Mouse (Mus musculus): Measurements from ENCODE around the gene Tacc3. TPM values are rescaled to one million over a fixed set of nuclear protein-coding genes. Genes with fewer than 3 reads are reported as not detected.
A peak's percentile ranks its signal among the peaks of the same experiment; 100 is the strongest.

Tacc3 gene
- polyA plus RNA-seq, 2 experiments, result 69.1 to 138 TPM

- ATAC-seq (ENCODE audit: insufficient read depth), result no peak
Observed at GRCm38 (mm10) chr5:33709037-33709436, 51.1 kb downstream of the Tacc3 start.

GRCm38 (mm10) chr5:33712550-33712949 lies 54.6 kb downstream of the Tacc3 start:
- H3K4me3 ChIP-seq (ENCODE audit: insufficient read depth in 1 of 2, low read depth in 2 of 2, low read length in 2 of 2), result no peak overlapping the region
- no peak overlapping the region for H3K9ac ChIP-seq (replicated peaks)
- ATAC-seq (ENCODE audit: insufficient read depth) (no peak), DNase-seq (ENCODE audit: low read depth in 3 of 3, low spot score in 3 of 3) (no peak)
- H3K9me3 ChIP-seq (ENCODE audit: control insufficient read depth, low read length), result no peaks in the 10 kb centered on the region
- 44% methylated on average over 2 of the region's 2 CpGs for WGBS (ENCODE audit: insufficient replicate concordance)
- no peaks in the 10 kb centered on the region for H3K36me3 ChIP-seq (replicated peaks; ENCODE audit: control insufficient read depth, insufficient read depth, low read depth)
- TF ChIP-seq CTCF (IDR thresholded peaks at IDR 0.05; ENCODE audit: low read depth) (no peak), EP300 (IDR thresholded peaks at IDR 0.05; ENCODE audit: low read depth) (no peak)
- H3K27ac ChIP-seq, result no peak overlapping the region
- H3K4me2 ChIP-seq (ENCODE audit: low read depth), result no peak overlapping the region
- H3K4me1 ChIP-seq (replicated peaks; ENCODE audit: control insufficient read depth in 2 of 2, insufficient read depth in 2 of 2, low read length in 1 of 2), result no peaks in the 10 kb centered on the region
- no peaks in the 10 kb centered on the region for H3K27me3 ChIP-seq (ENCODE audit: control insufficient read depth, insufficient read depth, low read length)

More at GRCm38 (mm10) chr5:33709037-33709436, 51.1 kb downstream of the Tacc3 start:
- TF ChIP-seq EP300 (IDR thresholded peaks at IDR 0.05; ENCODE audit: low read depth), result no peak
- TF ChIP-seq CTCF (IDR thresholded peaks at IDR 0.05; ENCODE audit: low read depth), result no peak
- Histone ChIP-seq H3K27me3 (ENCODE audit: control insufficient read depth, insufficient read depth, low read length) (no peaks in the 10 kb centered on the region), H3K4me2 (ENCODE audit: low read depth) (no peak overlapping the region), H3K4me3 (ENCODE audit: insufficient read depth in 1 of 2, low read depth in 2 of 2, low read length in 2 of 2) (no peak overlapping the region), H3K9ac (replicated peaks) (no peak overlapping the region), H3K9me3 (ENCODE audit: control insufficient read depth, low read length) (no peaks in the 10 kb centered on the region), H3K27ac (no peak overlapping the region), H3K4me1 (replicated peaks; ENCODE audit: control insufficient read depth in 2 of 2, insufficient read depth in 2 of 2, low read length in 1 of 2) (peaks cover 0 to 9% of the 10 kb centered on the region in 2 experiments; a peak in 2 of 4 replicates), H3K36me3 (replicated peaks; ENCODE audit: control insufficient read depth, insufficient read depth, low read depth) (no peaks in the 10 kb centered on the region)
- WGBS (ENCODE audit: insufficient replicate concordance), result 56% methylated on average over 2 of the region's 2 CpGs
- no peak for DNase-seq (ENCODE audit: low read depth in 3 of 3, low spot score in 3 of 3)

DNA sequence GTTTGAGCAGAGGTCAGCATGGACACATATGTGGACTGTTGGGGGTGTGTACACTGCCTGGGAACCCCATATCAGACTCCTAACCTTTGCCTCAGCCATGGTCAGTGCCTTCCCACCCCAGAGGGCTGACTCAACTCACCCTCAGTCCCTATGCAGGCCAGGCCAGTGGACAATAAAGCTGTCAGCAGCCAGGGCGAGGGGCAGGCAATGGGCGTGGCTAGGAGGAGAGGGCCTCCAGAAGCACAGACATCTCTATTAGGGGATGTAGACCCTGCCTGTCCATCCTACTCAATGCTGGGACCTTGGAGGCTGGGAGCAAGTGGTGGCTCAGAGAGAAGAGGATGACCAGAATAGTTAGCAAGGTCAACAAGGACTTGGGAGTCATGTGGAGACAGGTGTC lies 57.3 kb downstream of the Tacc3 start:
- no peak for DNase-seq (ENCODE audit: low read depth in 3 of 3, low spot score in 3 of 3)
- WGBS (ENCODE audit: insufficient replicate concordance), result 53% methylated on average over 2 of the region's 2 CpGs
- ATAC-seq (ENCODE audit: insufficient read depth), result no peak
- no peak for TF ChIP-seq CTCF (IDR thresholded peaks at IDR 0.05; ENCODE audit: low read depth)
- no peak for TF ChIP-seq EP300 (IDR thresholded peaks at IDR 0.05; ENCODE audit: low read depth)
- H3K9me3 ChIP-seq (ENCODE audit: control insufficient read depth, low read length), result no peaks in the 10 kb centered on the region
- H3K4me1 ChIP-seq (replicated peaks; ENCODE audit: control insufficient read depth in 2 of 2, insufficient read depth in 2 of 2, low read length in 1 of 2), result no peaks in the 10 kb centered on the region
- H3K4me2 ChIP-seq (ENCODE audit: low read depth), result no peak overlapping the region
- no peaks in the 10 kb centered on the region for H3K36me3 ChIP-seq (replicated peaks; ENCODE audit: control insufficient read depth, insufficient read depth, low read depth)
- no peak overlapping the region for H3K9ac ChIP-seq (replicated peaks)
- H3K27ac ChIP-seq, result no peak overlapping the region
- H3K4me3 ChIP-seq (ENCODE audit: insufficient read depth in 1 of 2, low read depth in 2 of 2, low read length in 2 of 2), result no peak overlapping the region
- no peaks in the 10 kb centered on the region; the same call in 1 of the 2 replicates for H3K27me3 ChIP-seq (ENCODE audit: control insufficient read depth, insufficient read depth, low read length)

DNA sequence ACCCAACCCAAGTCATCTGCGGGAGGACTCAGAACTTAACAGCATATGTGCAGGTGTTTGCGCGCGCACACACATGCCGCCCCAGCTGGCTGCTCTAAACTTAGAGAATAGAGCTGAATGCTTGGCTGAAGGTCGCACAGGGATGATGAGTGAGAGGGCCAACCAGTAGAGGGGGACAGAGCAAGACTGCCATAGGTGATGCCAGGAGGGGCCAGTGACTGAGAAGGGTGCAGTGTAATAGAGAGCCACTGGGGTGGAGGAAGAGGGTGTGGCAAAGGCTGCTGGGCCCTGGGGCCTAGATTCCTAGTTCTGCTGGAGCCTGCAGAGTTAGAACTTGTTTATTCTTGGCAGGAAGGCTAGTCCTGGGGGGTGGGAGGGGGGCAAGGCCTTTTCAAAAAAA lies 58.5 kb downstream of the Tacc3 start:
- Histone ChIP-seq H3K9me3 (ENCODE audit: control insufficient read depth, low read length) (no peaks in the 10 kb centered on the region), H3K4me3 (ENCODE audit: insufficient read depth in 1 of 2, low read depth in 2 of 2, low read length in 2 of 2) (no peak overlapping the region), H3K4me2 (ENCODE audit: low read depth) (no peak overlapping the region), H3K36me3 (replicated peaks; ENCODE audit: control insufficient read depth, insufficient read depth, low read depth) (no peaks in the 10 kb centered on the region), H3K9ac (replicated peaks) (no peak overlapping the region), H3K27me3 (ENCODE audit: control insufficient read depth, insufficient read depth, low read length) (peaks cover 7% of the 10 kb centered on the region), H3K27ac (no peak overlapping the region), H3K4me1 (replicated peaks; ENCODE audit: control insufficient read depth in 2 of 2, insufficient read depth in 2 of 2, low read length in 1 of 2) (peaks cover 0 to 5% of the 10 kb centered on the region in 2 experiments; a peak in 2 of 4 replicates)
- no peak for DNase-seq (ENCODE audit: low read depth in 3 of 3, low spot score in 3 of 3)
- no peak for TF ChIP-seq EP300 (IDR thresholded peaks at IDR 0.05; ENCODE audit: low read depth)
- TF ChIP-seq CTCF (IDR thresholded peaks at IDR 0.05; ENCODE audit: low read depth), result peak; percentile 20
- WGBS (ENCODE audit: insufficient replicate concordance), result 74% methylated on average over 6 of the region's 6 CpGs
- ATAC-seq (ENCODE audit: insufficient read depth), result no peak

GRCm38 (mm10) chr5:33718460-33718859 lies 60.5 kb downstream of the Tacc3 start:
- WGBS (ENCODE audit: insufficient replicate concordance), result 64% methylated on average over 5 of the region's 5 CpGs

More at GRCm38 (mm10) chr5:33718460-33718859, 60.5 kb downstream of the Tacc3 start:
- DNase-seq (ENCODE audit: low read depth in 3 of 3, low spot score in 3 of 3), result no peak
- no peak for ATAC-seq (ENCODE audit: insufficient read depth)
- Histone ChIP-seq H3K4me2 (ENCODE audit: low read depth) (no peak overlapping the region), H3K4me3 (ENCODE audit: insufficient read depth in 1 of 2, low read depth in 2 of 2, low read length in 2 of 2) (no peak overlapping the region), H3K9ac (replicated peaks) (no peak overlapping the region), H3K27ac (no peak overlapping the region), H3K9me3 (ENCODE audit: control insufficient read depth, low read length) (no peaks in the 10 kb centered on the region), H3K36me3 (replicated peaks; ENCODE audit: control insufficient read depth, insufficient read depth, low read depth) (no peaks in the 10 kb centered on the region), H3K27me3 (ENCODE audit: control insufficient read depth, insufficient read depth, low read length) (peaks cover 27% of the 10 kb centered on the region), H3K4me1 (replicated peaks; ENCODE audit: control insufficient read depth in 2 of 2, insufficient read depth in 2 of 2, low read length in 1 of 2) (peaks cover 0 to 5% of the 10 kb centered on the region in 2 experiments; a peak in 2 of 4 replicates)
- TF ChIP-seq CTCF (IDR thresholded peaks at IDR 0.05; ENCODE audit: low read depth) (no peak), EP300 (IDR thresholded peaks at IDR 0.05; ENCODE audit: low read depth) (no peak)

All from liver, embryonic 14.5 days (tissue).